Mouse (Mus musculus) forebrain, embryonic 13.5 days (tissue): Measurements from ENCODE around the gene Nhlrc3. TPM values are rescaled to one million over a fixed set of nuclear protein-coding genes. Genes with fewer than 3 reads are reported as not detected.

Experiments
- ATAC-seq: fragments of 200-750 bp; cut with Nextera tagmentation; 2 replicates; pipeline ENCODE4 v1.8.0; 2017
- H3K27ac ChIP-seq: fragments of 300-500 bp; sonication (generic); 2 replicates; pipeline ENCODE4 v1.5.1; 2015; ENCODE audit warnings: inconsistent platforms, mild to moderate bottlenecking, moderate library complexity
- H3K27me3 ChIP-seq: fragments of 300-500 bp; sonication (generic); 2 replicates; pipeline ENCODE4 v1.6.1; 2015; ENCODE audit warnings: mild to moderate bottlenecking, inconsistent platforms
- H3K36me3 ChIP-seq: fragments of 300-500 bp; sonication (generic); 2 replicates; pipeline ENCODE4 v1.6.1; 2015; ENCODE audit warnings: mild to moderate bottlenecking, inconsistent platforms; ENCODE audit not compliant: poor library complexity, severe bottlenecking
- H3K4me1 ChIP-seq: fragments of 300-500 bp; sonication (generic); 2 replicates; pipeline ENCODE4 v1.6.1; 2015; ENCODE audit warnings: inconsistent platforms
- H3K4me2 ChIP-seq: fragments of 300-500 bp; sonication (generic); 2 replicates; pipeline ENCODE4 v1.6.1; 2015; ENCODE audit warnings: inconsistent platforms, mild to moderate bottlenecking, moderate library complexity
- H3K4me3 ChIP-seq: fragments of 300-500 bp; sonication (generic); 2 replicates; pipeline ENCODE4 v1.5.1; 2015; ENCODE audit warnings: mild to moderate bottlenecking, inconsistent platforms
- H3K9ac ChIP-seq: fragments of 300-500 bp; sonication (generic); 2 replicates; pipeline ENCODE4 v1.6.1; 2015; ENCODE audit warnings: mild to moderate bottlenecking, inconsistent platforms
- H3K9me3 ChIP-seq: fragments of 300-500 bp; sonication (generic); replicated peaks from 2 replicates; pipeline ENCODE4 v1.6.1; 2016; ENCODE audit warnings: inconsistent platforms
- WGBS: fragments of 180-500 bp; shearing (Covaris S2); methylation state at CpG from one replicate; pipeline ENCODE4 v1.1.7; 2015; 5-methylcytosine and 5-hydroxymethylcytosine counted together
- polyA plus RNA-seq: library from polyadenylated mRNA; unstranded; fragments of >200 nt; fragmentation: Nextera tagmentation; extraction: Ambion mirVana; gene quantifications from 2 replicates; pipeline ENCODE4 v1.2.1, GENCODE M21; 2015

The Nhlrc3 gene
- 7.2 and 9.7 TPM in 2 replicates for polyA plus RNA-seq

GRCm38 (mm10) chr3:53463046-53463764, at the start of gene Nhlrc3, which contains the start of gene Proser1:
Gene Nhlrc3, minus strand, starts transcription at chr3:53463332.
Gene Proser1, plus strand, starts transcription at chr3:53463666.
- Histone ChIP-seq H3K4me1 (peaks cover 47% of the 10 kb centered on the region), H3K4me2 (peak within 1 kb of the TSS; percentile 83), H3K9me3 (no peaks in the 10 kb centered on the region), H3K27ac (peak within 1 kb of the TSS; percentile 91), H3K4me3 (peak within 1 kb of the TSS; percentile 88), H3K9ac (peak within 1 kb of the TSS; percentile 91), H3K27me3 (no peaks in the 10 kb centered on the region), H3K36me3 (peaks cover 27% of the 10 kb centered on the region; the same call in 1 of the 2 replicates)
- WGBS, result under 1% methylated on average over 52 of the region's 52 CpGs
- ATAC-seq, result peak; percentile 99

- Histone ChIP-seq H3K4me1 (no peaks in the 10 kb centered on the region), H3K36me3 (no peaks in the 10 kb centered on the region), H3K9ac (no peak overlapping the region), H3K27me3 (no peaks in the 10 kb centered on the region), H3K9me3 (no peaks in the 10 kb centered on the region), H3K27ac (no peak overlapping the region), H3K4me3 (no peak overlapping the region), H3K4me2 (no peak overlapping the region)
- peak; percentile 43; the same call in 1 of the 2 replicates for ATAC-seq
- WGBS, result 76% methylated on average over 6 of the region's 6 CpGs
These were observed 39.3 kb upstream of the Nhlrc3 start for GRCm38 (mm10) chr3:53502428-53502827.

- H3K9ac ChIP-seq, result no peak overlapping the region
- H3K4me2 ChIP-seq, result no peak overlapping the region
- H3K36me3 ChIP-seq, result no peaks in the 10 kb centered on the region
- H3K9me3 ChIP-seq, result no peaks in the 10 kb centered on the region
- H3K27ac ChIP-seq, result no peak overlapping the region
- no peak overlapping the region for H3K4me3 ChIP-seq
- no peaks in the 10 kb centered on the region for H3K27me3 ChIP-seq
- H3K4me1 ChIP-seq, result no peaks in the 10 kb centered on the region
- no peak for ATAC-seq
- WGBS, result 92% methylated on average over 6 of the region's 6 CpGs
These were observed 35.3 kb upstream of the Nhlrc3 start for GRCm38 (mm10) chr3:53498351-53498905.

GRCm38 (mm10) chr3:53488353-53488752, 25.2 kb upstream of the Nhlrc3 start, which contains the start of gene Stoml3:
Gene Stoml3, plus strand, starts transcription at chr3:53488653.
- no peak within 1 kb of the TSS for H3K9ac ChIP-seq
- no peak for ATAC-seq
- WGBS, result 72% methylated on average over 6 of the region's 6 CpGs
- no peak within 1 kb of the TSS for H3K4me2 ChIP-seq
- H3K27ac ChIP-seq, result no peak within 1 kb of the TSS
- no peaks in the 10 kb centered on the region for H3K4me1 ChIP-seq
- no peak within 1 kb of the TSS for H3K4me3 ChIP-seq
- no peaks in the 10 kb centered on the region for H3K27me3 ChIP-seq
- H3K9me3 ChIP-seq, result no peaks in the 10 kb centered on the region
- no peaks in the 10 kb centered on the region for H3K36me3 ChIP-seq

- no peak overlapping the region for H3K9ac ChIP-seq
- WGBS, result 83% methylated on average over 9 of the region's 9 CpGs
- no peak overlapping the region for H3K4me3 ChIP-seq
- no peak overlapping the region for H3K27ac ChIP-seq
- ATAC-seq, result no peak
- peaks cover 8% of the 10 kb centered on the region for H3K36me3 ChIP-seq
- H3K4me2 ChIP-seq, result no peak overlapping the region
- H3K9me3 ChIP-seq, result no peaks in the 10 kb centered on the region
- H3K4me1 ChIP-seq, result no peaks in the 10 kb centered on the region
- no peaks in the 10 kb centered on the region for H3K27me3 ChIP-seq
These were observed 24.0 kb upstream of the Nhlrc3 start for GRCm38 (mm10) chr3:53486996-53487576.

- ATAC-seq, result no peak
- 90% methylated on average over 10 of the region's 10 CpGs for WGBS
These were observed 23.4 kb upstream of the Nhlrc3 start for GRCm38 (mm10) chr3:53486561-53486960.

GRCm38 (mm10) chr3:53483414-53484059, 20.4 kb upstream of the Nhlrc3 start:
- ATAC-seq, result no peak
- Histone ChIP-seq H3K27ac (no peak overlapping the region), H3K27me3 (no peaks in the 10 kb centered on the region), H3K9ac (no peak overlapping the region), H3K4me2 (no peak overlapping the region), H3K36me3 (peaks cover 40% of the 10 kb centered on the region), H3K4me3 (no peak overlapping the region), H3K9me3 (no peaks in the 10 kb centered on the region), H3K4me1 (no peaks in the 10 kb centered on the region)
- 90% methylated on average over 8 of the region's 8 CpGs for WGBS

More at GRCm38 (mm10) chr3:53486561-53486960, 23.4 kb upstream of the Nhlrc3 start:
- Histone ChIP-seq H3K9me3 (no peaks in the 10 kb centered on the region), H3K36me3 (peaks cover 12% of the 10 kb centered on the region), H3K27me3 (no peaks in the 10 kb centered on the region), H3K4me2 (no peak overlapping the region), H3K4me3 (no peak overlapping the region), H3K27ac (no peak overlapping the region), H3K9ac (no peak overlapping the region), H3K4me1 (no peaks in the 10 kb centered on the region)

GRCm38 (mm10) chr3:53478419-53479046, 15.4 kb upstream of the Nhlrc3 start:
- WGBS, result 96% methylated on average over 30 of the region's 30 CpGs
- no peak overlapping the region for H3K9ac ChIP-seq
- H3K27ac ChIP-seq, result no peak overlapping the region
- H3K9me3 ChIP-seq, result no peaks in the 10 kb centered on the region
- ATAC-seq, result peak; percentile 28; the same call in 1 of the 2 replicates
- no peak overlapping the region for H3K4me2 ChIP-seq
- peaks cover 88% of the 10 kb centered on the region for H3K36me3 ChIP-seq
- H3K4me1 ChIP-seq, result no peaks in the 10 kb centered on the region
- H3K27me3 ChIP-seq, result no peaks in the 10 kb centered on the region
- no peak overlapping the region for H3K4me3 ChIP-seq

- Histone ChIP-seq H3K9ac (no peak overlapping the region), H3K9me3 (no peaks in the 10 kb centered on the region), H3K4me1 (no peaks in the 10 kb centered on the region), H3K4me2 (no peak overlapping the region), H3K27ac (no peak overlapping the region), H3K36me3 (peaks cover 94% of the 10 kb centered on the region), H3K27me3 (no peaks in the 10 kb centered on the region), H3K4me3 (no peak overlapping the region)
- 95% methylated on average over 17 of the region's 17 CpGs for WGBS
- no peak for ATAC-seq
These were observed 14.3 kb upstream of the Nhlrc3 start for GRCm38 (mm10) chr3:53477468-53477867.

- Histone ChIP-seq H3K27ac (no peak overlapping the region), H3K36me3 (peaks cover 95% of the 10 kb centered on the region), H3K4me2 (no peak overlapping the region), H3K9me3 (no peaks in the 10 kb centered on the region), H3K9ac (no peak overlapping the region), H3K4me3 (no peak overlapping the region), H3K27me3 (no peaks in the 10 kb centered on the region), H3K4me1 (no peaks in the 10 kb centered on the region)
- WGBS, result 65% methylated on average over 6 of the region's 6 CpGs
- ATAC-seq, result peak; percentile 67
These were observed 12.8 kb upstream of the Nhlrc3 start for GRCm38 (mm10) chr3:53475889-53476288.

- 61% methylated on average over 4 of the region's 4 CpGs for whole genome bisulfite sequencing
- peaks cover 82% of the 10 kb centered on the region for H3K36me3 ChIP-seq
- H3K4me2 ChIP-seq, result no peak overlapping the region
- H3K9me3 ChIP-seq, result no peaks in the 10 kb centered on the region
- ATAC-seq, result no peak
- no peaks in the 10 kb centered on the region for H3K27me3 ChIP-seq
- no peak overlapping the region for H3K4me3 ChIP-seq
- H3K4me1 ChIP-seq, result no peaks in the 10 kb centered on the region
- H3K27ac ChIP-seq, result no peak overlapping the region
- H3K9ac ChIP-seq, result no peak overlapping the region
These were observed 11.0 kb upstream of the Nhlrc3 start for GRCm38 (mm10) chr3:53474179-53474578.
